Mouse (Mus musculus): Measurements from ENCODE around the gene Pnkd. TPM values are rescaled to one million over a fixed set of nuclear protein-coding genes. Genes with fewer than 3 reads are reported as not detected.

The Pnkd gene
- polyA plus RNA-seq, 1 experiment: 40.9 TPM

DNA sequence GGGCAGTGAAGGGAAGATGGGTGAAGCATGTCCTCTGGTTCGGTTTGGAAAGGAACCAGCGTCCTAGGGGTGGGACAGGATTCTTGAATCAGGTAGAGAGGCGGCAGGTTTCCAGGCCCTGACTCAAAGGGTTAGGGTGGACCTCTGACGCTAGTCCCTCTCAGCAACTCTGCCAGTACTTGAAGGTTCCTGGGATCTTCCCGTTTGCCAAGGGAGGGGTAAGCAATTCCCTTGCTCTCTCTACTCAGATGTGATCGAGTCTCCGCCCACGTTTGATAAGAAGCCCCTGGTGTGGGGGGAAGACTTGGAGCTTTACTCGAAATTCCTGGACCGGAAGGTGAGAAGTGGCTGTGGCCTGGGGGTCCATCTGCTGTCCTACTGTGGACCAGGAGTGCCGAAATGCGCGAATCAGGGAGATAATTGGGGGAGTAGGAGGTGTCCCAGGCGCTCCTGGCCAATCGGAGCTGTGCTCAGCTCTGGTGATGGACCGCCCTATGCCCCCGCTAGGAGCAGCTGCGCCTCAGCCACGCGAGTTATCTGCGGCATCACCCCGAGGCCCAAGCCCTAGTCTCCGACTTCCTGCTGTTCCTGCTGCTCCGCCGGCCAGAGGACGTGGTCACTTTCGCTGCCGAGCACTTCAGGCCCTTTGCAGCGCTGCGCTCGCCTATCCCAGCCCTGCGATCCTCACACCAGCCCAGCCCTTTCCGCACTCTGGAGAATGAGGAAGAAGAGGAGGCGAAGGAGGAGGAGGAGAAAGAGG is 83.3 kb downstream of the Pnkd start:
- H3K27ac ChIP-seq (ENCODE audit: insufficient read depth, low read length): no peak overlapping the region
- peak overlapping the region; percentile 47 for H3K4me3 ChIP-seq (ENCODE audit: low read depth, low read length)
- H3K9ac ChIP-seq (ENCODE audit: low read depth, poor library complexity, severe bottlenecking): no peak overlapping the region
- H3K27me3 ChIP-seq (ENCODE audit: control insufficient read depth, insufficient read depth, low read length, poor library complexity, severe bottlenecking): no peaks in the 10 kb centered on the region
- no peaks in the 10 kb centered on the region for H3K9me3 ChIP-seq (replicated peaks; ENCODE audit: control insufficient read depth, insufficient read depth, low read length, poor library complexity, severe bottlenecking)
- no peaks in the 10 kb centered on the region for H3K36me3 ChIP-seq (ENCODE audit: control insufficient read depth, insufficient read depth, low read length, poor library complexity, severe bottlenecking)
- H3K4me1 ChIP-seq (ENCODE audit: control insufficient read depth, insufficient read depth, low read length): peaks cover 3% of the 10 kb centered on the region
- TF ChIP-seq CTCF (IDR thresholded peaks at IDR 0.05; ENCODE audit: low read depth, low read length) (no peak), EP300 (IDR thresholded peaks at IDR 0.05; ENCODE audit: insufficient read depth, low read depth, low read length) (no peak)

- TF ChIP-seq POLR2A (IDR thresholded peaks at IDR 0.05; ENCODE audit: insufficient read depth, low read length) (no peak), CTCF (IDR thresholded peaks at IDR 0.05; ENCODE audit: low read depth, low read length) (no peak), EP300 (IDR thresholded peaks at IDR 0.05; ENCODE audit: insufficient read depth, low read depth, low read length) (no peak)
- Histone ChIP-seq H3K4me1 (ENCODE audit: control insufficient read depth, insufficient read depth, low read length) (peaks cover 3% of the 10 kb centered on the region), H3K27me3 (ENCODE audit: control insufficient read depth, insufficient read depth, low read length, poor library complexity, severe bottlenecking) (no peaks in the 10 kb centered on the region), H3K36me3 (ENCODE audit: control insufficient read depth, insufficient read depth, low read length, poor library complexity, severe bottlenecking) (no peaks in the 10 kb centered on the region), H3K9ac (ENCODE audit: low read depth, poor library complexity, severe bottlenecking) (no peak overlapping the region), H3K27ac (ENCODE audit: insufficient read depth, low read length) (no peak overlapping the region), H3K9me3 (replicated peaks; ENCODE audit: control insufficient read depth, insufficient read depth, low read length, poor library complexity, severe bottlenecking) (no peaks in the 10 kb centered on the region), H3K4me3 (ENCODE audit: low read depth, low read length) (no peak overlapping the region)
Observed at GRCm38 (mm10) chr1:74370040-74370439, 85.3 kb downstream of the Pnkd start.

GRCm38 (mm10) chr1:74373372-74373771 is 88.6 kb downstream of the Pnkd start:
- H3K4me3 ChIP-seq (ENCODE audit: low read depth, low read length): no peak overlapping the region
- H3K9me3 ChIP-seq (replicated peaks; ENCODE audit: control insufficient read depth, insufficient read depth, low read length, poor library complexity, severe bottlenecking): no peaks in the 10 kb centered on the region
- H3K4me1 ChIP-seq (ENCODE audit: control insufficient read depth, insufficient read depth, low read length): peaks cover 9% of the 10 kb centered on the region
- H3K9ac ChIP-seq (ENCODE audit: low read depth, poor library complexity, severe bottlenecking): no peak overlapping the region
- no peaks in the 10 kb centered on the region for H3K36me3 ChIP-seq (ENCODE audit: control insufficient read depth, insufficient read depth, low read length, poor library complexity, severe bottlenecking)
- no peaks in the 10 kb centered on the region for H3K27me3 ChIP-seq (ENCODE audit: control insufficient read depth, insufficient read depth, low read length, poor library complexity, severe bottlenecking)
- no peak overlapping the region for H3K27ac ChIP-seq (ENCODE audit: insufficient read depth, low read length)
- TF ChIP-seq EP300 (IDR thresholded peaks at IDR 0.05; ENCODE audit: insufficient read depth, low read depth, low read length) (no peak), POLR2A (IDR thresholded peaks at IDR 0.05; ENCODE audit: insufficient read depth, low read length) (no peak), CTCF (IDR thresholded peaks at IDR 0.05; ENCODE audit: low read depth, low read length) (no peak)

- TF ChIP-seq CTCF (IDR thresholded peaks at IDR 0.05; ENCODE audit: low read depth, low read length) (no peak), EP300 (IDR thresholded peaks at IDR 0.05; ENCODE audit: insufficient read depth, low read depth, low read length) (no peak), POLR2A (IDR thresholded peaks at IDR 0.05; ENCODE audit: insufficient read depth, low read length) (no peak)
- Histone ChIP-seq H3K27me3 (ENCODE audit: control insufficient read depth, insufficient read depth, low read length, poor library complexity, severe bottlenecking) (no peaks in the 10 kb centered on the region), H3K9me3 (replicated peaks; ENCODE audit: control insufficient read depth, insufficient read depth, low read length, poor library complexity, severe bottlenecking) (no peaks in the 10 kb centered on the region)
Observed at GRCm38 (mm10) chr1:74374980-74375379, 90.2 kb downstream of the Pnkd start, which contains the start of gene Slc11a1. TSS of gene Slc11a1 (plus strand) at chr1:74375195.

DNA sequence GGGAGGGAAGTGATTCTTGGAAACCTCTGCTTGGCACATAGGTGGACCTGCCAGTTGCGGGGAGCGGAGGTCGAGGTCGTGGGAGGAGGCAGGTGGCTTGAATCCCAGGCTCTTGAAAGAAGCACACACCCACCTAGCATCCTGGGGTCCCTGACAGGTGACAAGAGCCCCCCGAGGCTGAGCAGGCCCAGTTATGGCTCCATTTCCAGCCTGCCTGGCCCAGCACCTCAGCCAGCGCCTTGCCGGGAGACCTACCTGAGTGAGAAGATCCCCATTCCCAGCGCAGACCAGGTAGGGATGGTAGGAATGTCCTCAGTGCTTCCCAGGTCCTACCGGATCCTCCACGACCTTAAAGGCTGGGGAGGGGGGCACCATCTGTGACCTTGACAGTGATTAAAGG is 90.8 kb downstream of the Pnkd start:
- Histone ChIP-seq H3K4me1 (ENCODE audit: control insufficient read depth, insufficient read depth, low read length) (peaks cover 6% of the 10 kb centered on the region), H3K27ac (ENCODE audit: insufficient read depth, low read length) (no peak overlapping the region)

More at GRCm38 (mm10) chr1:74374980-74375379, 90.2 kb downstream of the Pnkd start, which contains the start of gene Slc11a1:
- no peaks in the 10 kb centered on the region for H3K36me3 ChIP-seq (ENCODE audit: control insufficient read depth, insufficient read depth, low read length, poor library complexity, severe bottlenecking)
- H3K9ac ChIP-seq (ENCODE audit: low read depth, poor library complexity, severe bottlenecking): no peak within 1 kb of the TSS
- H3K4me3 ChIP-seq (ENCODE audit: low read depth, low read length): no peak within 1 kb of the TSS
- H3K4me1 ChIP-seq (ENCODE audit: control insufficient read depth, insufficient read depth, low read length): peaks cover 7% of the 10 kb centered on the region
- H3K27ac ChIP-seq (ENCODE audit: insufficient read depth, low read length): no peak within 1 kb of the TSS

GRCm38 (mm10) chr1:74376396-74376795 is 91.7 kb downstream of the Pnkd start:
- no peaks in the 10 kb centered on the region for H3K9me3 ChIP-seq (replicated peaks; ENCODE audit: control insufficient read depth, insufficient read depth, low read length, poor library complexity, severe bottlenecking)
- H3K27ac ChIP-seq (ENCODE audit: insufficient read depth, low read length): no peak overlapping the region
- peaks cover 10% of the 10 kb centered on the region for H3K4me1 ChIP-seq (ENCODE audit: control insufficient read depth, insufficient read depth, low read length)
- H3K9ac ChIP-seq (ENCODE audit: low read depth, poor library complexity, severe bottlenecking): no peak overlapping the region
- TF ChIP-seq EP300 (IDR thresholded peaks at IDR 0.05; ENCODE audit: insufficient read depth, low read depth, low read length) (peak; percentile 80), POLR2A (IDR thresholded peaks at IDR 0.05; ENCODE audit: insufficient read depth, low read length) (no peak)
- no peak overlapping the region for H3K4me3 ChIP-seq (ENCODE audit: low read depth, low read length)
- H3K27me3 ChIP-seq (ENCODE audit: control insufficient read depth, insufficient read depth, low read length, poor library complexity, severe bottlenecking): no peaks in the 10 kb centered on the region
- H3K36me3 ChIP-seq (ENCODE audit: control insufficient read depth, insufficient read depth, low read length, poor library complexity, severe bottlenecking): no peaks in the 10 kb centered on the region

More for the DNA sequence above, 90.8 kb downstream of the Pnkd start:
- Histone ChIP-seq H3K36me3 (ENCODE audit: control insufficient read depth, insufficient read depth, low read length, poor library complexity, severe bottlenecking) (no peaks in the 10 kb centered on the region), H3K9ac (ENCODE audit: low read depth, poor library complexity, severe bottlenecking) (no peak overlapping the region), H3K27me3 (ENCODE audit: control insufficient read depth, insufficient read depth, low read length, poor library complexity, severe bottlenecking) (no peaks in the 10 kb centered on the region), H3K9me3 (replicated peaks; ENCODE audit: control insufficient read depth, insufficient read depth, low read length, poor library complexity, severe bottlenecking) (no peaks in the 10 kb centered on the region), H3K4me3 (ENCODE audit: low read depth, low read length) (no peak overlapping the region)
- TF ChIP-seq POLR2A (IDR thresholded peaks at IDR 0.05; ENCODE audit: insufficient read depth, low read length): no peak
- no peak for TF ChIP-seq CTCF (IDR thresholded peaks at IDR 0.05; ENCODE audit: low read depth, low read length)
- TF ChIP-seq EP300 (IDR thresholded peaks at IDR 0.05; ENCODE audit: insufficient read depth, low read depth, low read length): no peak

All from ES-Bruce4 (cell line).